Mouse (Mus musculus): ENCODE results near the gene Shd. TPM values are rescaled to one million over a fixed set of nuclear protein-coding genes. Genes with fewer than 3 reads are reported as not detected.

The Shd gene
- polyA plus RNA-seq, 1 experiment from 2014 or later: 68.4 TPM

GRCm38 (mm10) chr17:56015293-56015692 is 45.0 kb downstream of the Shd start:
- DNase-seq (ENCODE audit: low spot score): no peak
- H3K4me3 ChIP-seq: no peak overlapping the region
- H3K9me3 ChIP-seq (replicated peaks): no peaks in the 10 kb centered on the region
- no peaks in the 10 kb centered on the region for H3K27me3 ChIP-seq (ENCODE audit: low read depth, poor library complexity, severe bottlenecking)
- 95% methylated on average over 9 of the region's 9 CpGs for WGBS
- peaks cover 99% of the 10 kb centered on the region for H3K36me3 ChIP-seq
- no peak overlapping the region for H3K27ac ChIP-seq (replicated peaks)
- peaks cover 16% of the 10 kb centered on the region for H3K4me1 ChIP-seq

- Histone ChIP-seq H3K9me3 (replicated peaks) (no peaks in the 10 kb centered on the region), H3K36me3 (peaks cover 94% of the 10 kb centered on the region), H3K4me3 (no peak overlapping the region), H3K27me3 (ENCODE audit: low read depth, poor library complexity, severe bottlenecking) (no peaks in the 10 kb centered on the region), H3K27ac (replicated peaks) (no peak overlapping the region), H3K4me1 (0 out of 2 replicates have a peak, but pooled peaks cover 5% of the 10 kb centered on the region)
- 88% methylated on average over 8 of the region's 8 CpGs for WGBS
- DNase-seq (ENCODE audit: low spot score): no peak
Observed at GRCm38 (mm10) chr17:56016382-56016781, 46.1 kb downstream of the Shd start.

- no peak overlapping the region for H3K27ac ChIP-seq (replicated peaks)
- no peak overlapping the region for H3K4me3 ChIP-seq
- WGBS: 84% methylated on average over 15 of the region's 15 CpGs
- 0 out of 2 replicates have a peak, but pooled peaks cover 3% of the 10 kb centered on the region for H3K4me1 ChIP-seq
- no peaks in the 10 kb centered on the region for H3K27me3 ChIP-seq (ENCODE audit: low read depth, poor library complexity, severe bottlenecking)
- H3K36me3 ChIP-seq: peaks cover 87% of the 10 kb centered on the region
- DNase-seq (ENCODE audit: low spot score): no peak
- no peaks in the 10 kb centered on the region for H3K9me3 ChIP-seq (replicated peaks)
Observed at GRCm38 (mm10) chr17:56016793-56017785, 46.8 kb downstream of the Shd start.

- H3K4me3 ChIP-seq: no peak overlapping the region
- peaks cover 5% of the 10 kb centered on the region for H3K4me1 ChIP-seq
- DNase-seq (ENCODE audit: low spot score): no peak
- H3K27me3 ChIP-seq (ENCODE audit: low read depth, poor library complexity, severe bottlenecking): no peaks in the 10 kb centered on the region
- H3K27ac ChIP-seq (replicated peaks): no peak overlapping the region
- H3K36me3 ChIP-seq: peaks cover 83% of the 10 kb centered on the region
- H3K9me3 ChIP-seq (replicated peaks): no peaks in the 10 kb centered on the region
- 93% methylated on average over 7 of the region's 7 CpGs for WGBS
Observed at GRCm38 (mm10) chr17:56017848-56018247, 47.6 kb downstream of the Shd start.

DNA sequence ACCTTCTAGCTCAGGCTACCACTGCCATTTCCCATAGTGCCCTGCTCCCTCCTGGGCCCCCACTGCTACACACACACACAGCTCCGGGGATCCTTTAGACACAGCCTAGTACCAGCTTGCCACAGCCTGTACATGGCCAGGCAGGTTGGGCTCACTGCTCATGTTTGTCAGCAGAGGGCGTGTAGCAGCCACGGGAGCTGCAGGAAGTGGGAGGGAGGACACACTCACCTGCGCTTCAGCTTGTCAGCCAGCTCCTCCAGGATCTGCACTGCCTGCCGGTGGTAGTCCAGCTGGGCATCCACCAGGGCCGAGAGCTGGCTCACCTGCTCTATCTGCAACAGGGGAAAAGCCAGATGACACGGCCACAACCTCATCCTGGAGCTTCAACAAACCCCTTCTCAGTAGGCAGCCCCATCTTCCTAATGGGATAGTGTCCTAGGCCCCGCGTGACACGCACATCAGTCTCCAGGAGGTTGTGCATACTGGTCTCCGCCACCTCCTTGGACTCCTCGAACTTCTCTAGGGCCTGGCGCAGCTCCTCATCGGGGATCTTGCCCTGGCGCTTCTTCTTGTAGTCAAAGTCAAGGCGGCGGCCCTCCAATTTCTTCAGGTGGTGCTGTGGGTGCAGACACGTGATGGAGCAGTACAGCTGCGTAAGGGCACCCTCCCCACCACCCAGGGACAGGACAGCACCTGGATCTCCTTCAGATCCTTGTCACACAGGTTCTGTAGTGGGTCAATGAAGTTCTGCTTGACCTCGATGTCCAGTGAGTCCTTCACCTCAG is 48.3 kb downstream of the Shd start:
- no peak overlapping the region for H3K4me3 ChIP-seq
- no peak for DNase-seq (ENCODE audit: low spot score)
- no peaks in the 10 kb centered on the region for H3K9me3 ChIP-seq (replicated peaks)
- no peaks in the 10 kb centered on the region for H3K27me3 ChIP-seq (ENCODE audit: low read depth, poor library complexity, severe bottlenecking)
- H3K36me3 ChIP-seq: peaks cover 81% of the 10 kb centered on the region
- 80% methylated on average over 20 of the region's 20 CpGs for WGBS
- peaks cover 12% of the 10 kb centered on the region for H3K4me1 ChIP-seq
- H3K27ac ChIP-seq (replicated peaks): no peak overlapping the region

- no peaks in the 10 kb centered on the region for H3K27me3 ChIP-seq (ENCODE audit: low read depth, poor library complexity, severe bottlenecking)
- no peaks in the 10 kb centered on the region for H3K9me3 ChIP-seq (replicated peaks)
- DNase-seq (ENCODE audit: low spot score): no peak
- H3K4me1 ChIP-seq: peaks cover 14% of the 10 kb centered on the region
- no peak overlapping the region for H3K4me3 ChIP-seq
- H3K27ac ChIP-seq (replicated peaks): no peak overlapping the region
- peaks cover 71% of the 10 kb centered on the region for H3K36me3 ChIP-seq
- 94% methylated on average over 6 of the region's 6 CpGs for WGBS
Observed at GRCm38 (mm10) chr17:56020400-56021084, 50.3 kb downstream of the Shd start.

DNA sequence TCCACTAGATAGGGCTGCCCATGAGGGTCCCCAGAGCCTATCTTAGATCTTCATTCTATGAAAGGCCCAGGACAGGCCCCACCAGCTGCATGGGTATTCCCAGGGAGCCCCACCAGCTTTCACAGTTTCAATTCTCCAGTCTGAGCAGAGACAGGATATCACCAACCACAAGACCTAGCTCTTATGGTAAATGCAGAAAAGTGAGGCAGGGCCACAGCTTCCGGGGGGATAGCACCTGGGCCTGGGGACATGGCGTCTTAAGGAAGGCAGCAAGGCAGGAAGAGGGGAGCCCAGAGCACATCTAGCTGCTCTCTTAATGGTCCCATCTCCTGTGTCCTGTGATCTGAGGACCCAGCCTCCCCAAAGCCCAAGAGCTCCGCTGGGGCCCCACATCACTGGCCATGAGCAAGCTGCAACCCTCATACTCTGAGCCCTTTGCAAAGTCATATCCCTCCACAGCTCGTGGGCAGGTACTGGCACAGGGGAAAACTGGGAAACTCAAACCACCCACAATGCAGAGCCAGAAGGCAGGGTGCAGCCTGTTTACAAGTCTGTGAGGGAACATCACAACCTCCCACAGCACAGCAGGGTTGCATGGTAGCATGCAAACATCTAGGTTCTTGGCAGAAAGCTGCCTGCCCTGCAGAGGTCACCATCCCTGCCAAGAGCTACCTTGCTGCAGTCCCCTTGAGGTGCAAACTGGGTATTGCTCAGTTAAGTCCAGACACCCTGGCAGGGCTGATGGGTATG is 51.1 kb downstream of the Shd start:
- Histone ChIP-seq H3K27me3 (ENCODE audit: low read depth, poor library complexity, severe bottlenecking) (no peaks in the 10 kb centered on the region), H3K4me3 (no peak overlapping the region), H3K9me3 (replicated peaks) (no peaks in the 10 kb centered on the region), H3K4me1 (peaks cover 14% of the 10 kb centered on the region), H3K36me3 (peaks cover 68% of the 10 kb centered on the region), H3K27ac (replicated peaks) (no peak overlapping the region)
- 90% methylated on average over 4 of the region's 4 CpGs for WGBS
- DNase-seq (ENCODE audit: low spot score): no peak

DNA sequence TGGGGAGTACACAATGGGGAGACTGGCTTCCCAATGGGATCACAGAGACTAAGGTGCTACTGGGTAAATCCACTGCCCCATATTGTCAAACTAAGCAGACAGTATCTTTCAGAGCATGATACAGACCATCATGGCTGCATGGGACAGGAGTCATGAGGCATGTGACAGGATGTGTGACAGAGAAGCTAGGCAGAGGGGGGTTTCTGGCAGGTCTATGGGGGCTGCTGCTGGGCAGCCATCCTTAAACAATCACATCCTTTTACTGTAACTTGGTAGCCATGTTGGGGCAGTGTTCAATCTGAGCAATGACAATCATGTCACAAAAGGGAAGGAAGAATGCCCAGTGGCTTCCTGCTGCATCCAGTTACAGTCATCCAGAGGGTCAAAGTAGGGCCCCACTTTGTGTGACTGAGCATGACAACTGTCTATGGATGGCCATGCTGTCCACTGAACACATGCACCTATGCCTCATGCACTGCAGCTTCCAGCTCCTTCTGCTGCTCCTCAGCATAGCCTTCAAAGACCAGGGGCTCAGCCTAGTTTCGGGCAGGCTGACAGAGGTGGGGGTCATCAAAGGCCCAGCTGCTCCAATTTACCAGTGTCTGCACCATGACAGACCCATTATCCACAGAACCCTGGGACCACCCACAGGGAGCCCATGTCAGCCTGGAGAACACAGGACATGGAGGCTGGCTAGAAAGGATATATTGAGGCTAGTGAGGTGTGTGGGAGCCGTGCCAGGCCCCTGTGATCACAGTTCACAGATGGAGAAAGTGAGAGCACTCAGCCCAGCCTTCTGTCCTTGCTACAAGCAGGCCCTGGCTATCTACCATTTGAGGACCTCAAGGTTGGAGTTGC is 52.1 kb downstream of the Shd start:
- Histone ChIP-seq H3K9me3 (replicated peaks) (no peaks in the 10 kb centered on the region), H3K27me3 (ENCODE audit: low read depth, poor library complexity, severe bottlenecking) (no peaks in the 10 kb centered on the region), H3K4me3 (no peak overlapping the region), H3K36me3 (peaks cover 66% of the 10 kb centered on the region), H3K27ac (replicated peaks) (no peak overlapping the region), H3K4me1 (peaks cover 14% of the 10 kb centered on the region)
- no peak for DNase-seq (ENCODE audit: low spot score)
- WGBS: 82% methylated on average over 2 of the region's 2 CpGs

- Histone ChIP-seq H3K4me1 (peaks cover 14% of the 10 kb centered on the region), H3K36me3 (peaks cover 66% of the 10 kb centered on the region), H3K4me3 (no peak overlapping the region), H3K27me3 (ENCODE audit: low read depth, poor library complexity, severe bottlenecking) (no peaks in the 10 kb centered on the region), H3K9me3 (replicated peaks) (no peaks in the 10 kb centered on the region), H3K27ac (replicated peaks) (0 out of 2 replicates have a peak overlapping the region, but pooled peaks have one; percentile 38)
- DNase-seq (ENCODE audit: low spot score): no peak
- 86% methylated on average over 4 of the region's 4 CpGs for WGBS
Observed at GRCm38 (mm10) chr17:56022989-56023290, 52.7 kb downstream of the Shd start.

GRCm38 (mm10) chr17:56023386-56023785 is 53.1 kb downstream of the Shd start:
- H3K4me3 ChIP-seq: no peak overlapping the region
- peaks cover 66% of the 10 kb centered on the region for H3K36me3 ChIP-seq
- WGBS: 90% methylated on average over 5 of the region's 5 CpGs
- DNase-seq (ENCODE audit: low spot score): no peak
- no peaks in the 10 kb centered on the region for H3K9me3 ChIP-seq (replicated peaks)
- H3K27me3 ChIP-seq (ENCODE audit: low read depth, poor library complexity, severe bottlenecking): no peaks in the 10 kb centered on the region
- 0 out of 2 replicates have a peak overlapping the region, but pooled peaks have one; percentile 38 for H3K27ac ChIP-seq (replicated peaks)
- H3K4me1 ChIP-seq: peaks cover 14% of the 10 kb centered on the region

DNA sequence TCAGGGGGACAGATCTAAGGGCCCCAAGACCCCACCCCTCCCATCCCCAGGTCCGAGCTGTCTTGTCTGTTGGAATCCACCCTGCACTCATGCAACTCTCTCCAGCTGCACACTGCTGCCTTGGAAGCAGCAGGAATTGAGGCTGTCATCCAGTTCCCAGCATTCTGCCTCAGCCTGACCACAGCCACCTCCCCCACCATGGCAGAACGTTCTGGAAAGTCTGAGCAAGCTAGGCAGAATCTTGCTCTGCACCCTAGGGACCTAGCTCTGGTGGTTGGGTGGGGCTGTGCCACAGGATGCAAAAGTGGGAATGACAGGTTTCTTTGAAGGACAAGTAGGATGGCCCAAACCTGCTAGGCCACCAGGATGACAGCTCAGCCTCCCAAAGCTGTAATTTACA is 54.2 kb downstream of the Shd start:
- no peaks in the 10 kb centered on the region for H3K9me3 ChIP-seq (replicated peaks)
- H3K27ac ChIP-seq (replicated peaks): no peak overlapping the region
- DNase-seq (ENCODE audit: low spot score): no peak
- H3K27me3 ChIP-seq (ENCODE audit: low read depth, poor library complexity, severe bottlenecking): no peaks in the 10 kb centered on the region
- no peak overlapping the region for H3K4me3 ChIP-seq
- peaks cover 66% of the 10 kb centered on the region for H3K36me3 ChIP-seq
- peaks cover 17% of the 10 kb centered on the region for H3K4me1 ChIP-seq
- 84% methylated on average over 2 of the region's 2 CpGs for WGBS
